Mouse (Mus musculus): ENCODE results near the gene Notch1.

DNA sequence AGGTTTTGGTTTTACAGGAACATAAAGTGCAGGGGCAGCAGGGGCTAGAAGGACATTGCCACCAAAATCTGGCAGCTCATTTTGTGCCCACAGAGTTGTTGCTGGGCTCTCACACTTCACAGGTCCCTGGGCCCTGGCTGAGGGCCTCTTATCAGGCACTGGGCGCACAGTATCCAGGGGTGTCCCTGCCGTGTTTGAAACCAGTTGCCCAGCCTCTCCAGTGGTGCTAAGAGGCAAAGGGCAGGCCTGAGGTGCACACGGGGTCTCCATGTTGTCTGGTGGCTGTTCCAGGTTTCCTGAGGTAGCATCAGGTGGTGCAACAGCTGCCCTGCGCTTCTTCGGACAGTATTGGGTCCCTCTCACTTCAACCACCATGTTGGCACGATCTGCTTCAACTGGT is 76.8 kb downstream of the Notch1 start:
- TF ChIP-seq CHD1 (IDR thresholded peaks at IDR 0.05; ENCODE audit: low read depth, low read length) (no peak), SIN3A (IDR thresholded peaks at IDR 0.05; ENCODE audit: low read length) (no peak), POLR2A (IDR thresholded peaks at IDR 0.05; ENCODE audit: control insufficient read depth in 1 of 2, insufficient read depth in 1 of 2, low read depth in 1 of 2, low read length in 2 of 2, poor library complexity in 1 of 2) (no peak), CTCF (IDR thresholded peaks at IDR 0.05 in 2 of 3, conservative IDR thresholded peaks at IDR 0.05 in 1 of 3; ENCODE audit: control insufficient read depth in 1 of 3, insufficient read depth in 1 of 3, low read depth in 2 of 3, low read length in 3 of 3, poor library complexity in 1 of 3, severe bottlenecking in 1 of 3) (no peak), USF2 (IDR thresholded peaks at IDR 0.05; ENCODE audit: borderline replicate concordance in 1 of 2, insufficient read depth in 1 of 2, low read depth in 1 of 2, low read length in 2 of 2) (no peak), CHD2 (IDR thresholded peaks at IDR 0.05; ENCODE audit: low read length) (no peak), POLR2AphosphoS5 (IDR thresholded peaks at IDR 0.05; ENCODE audit: borderline replicate concordance, low read depth, low read length) (no peak), MAZ (IDR thresholded peaks at IDR 0.05; ENCODE audit: low read depth, low read length) (no peak)

Data from MEL (cell line).